Mouse (Mus musculus): ENCODE data around the gene Fam104a. TPM values are rescaled to one million over a fixed set of nuclear protein-coding genes. Genes with fewer than 3 reads are reported as not detected.

Gene Fam104a
- total and polyA plus RNA-seq, 3 experiments = 14.6 to 57.0 (median 35.3) TPM

DNA sequence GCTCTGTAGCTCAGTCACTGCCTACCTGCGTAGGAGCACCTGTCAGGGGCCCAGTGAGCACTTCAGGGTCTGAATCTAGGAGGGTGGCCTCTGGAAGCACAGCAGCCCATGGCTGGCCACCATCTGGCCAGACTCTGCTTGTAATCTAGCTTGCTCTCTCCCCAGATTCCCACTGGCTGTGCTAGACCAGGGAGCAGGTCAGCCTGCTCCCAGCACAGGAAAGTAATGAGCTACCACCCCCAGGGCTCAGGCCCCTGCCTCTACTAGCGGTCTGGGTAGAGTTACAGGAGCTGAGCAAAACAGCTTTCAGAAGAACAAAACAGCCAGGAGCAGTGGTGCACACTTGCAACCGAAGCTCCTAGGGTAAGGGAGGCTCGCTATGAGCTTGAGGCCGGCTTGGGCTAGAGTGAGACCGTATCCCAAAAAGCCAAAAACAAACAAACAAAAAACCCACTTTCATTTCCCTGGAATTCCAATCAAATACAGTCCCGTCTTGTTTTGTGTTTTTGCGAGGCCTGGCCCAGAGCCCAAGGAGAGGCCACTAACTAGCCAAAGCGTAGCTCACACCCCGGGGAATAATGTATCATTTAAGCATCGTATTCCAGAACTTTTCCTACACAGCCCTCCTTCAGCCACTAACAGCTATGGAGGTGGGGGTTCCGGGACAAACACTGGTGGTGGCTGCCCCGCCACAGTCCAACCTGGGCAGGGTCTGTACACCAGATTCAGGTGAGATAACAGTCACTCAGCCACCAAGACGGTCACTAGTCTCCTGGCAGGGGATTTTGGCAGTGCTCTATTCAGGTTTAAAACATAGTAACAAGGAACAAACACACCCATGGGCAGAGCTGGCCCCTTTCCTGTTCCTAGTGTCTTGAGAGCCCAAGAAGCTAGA lies 43.3 kb upstream of the Fam104a start:
- no peak for TF ChIP-seq USF1 (IDR thresholded peaks at IDR 0.05; ENCODE audit: low read depth, low read length)
- no peak for TF ChIP-seq ETS1 (conservative IDR thresholded peaks at IDR 0.05; ENCODE audit: low read depth, low read length)
- TF ChIP-seq ZNF384 (IDR thresholded peaks at IDR 0.05; ENCODE audit: low read depth, low read length) = no peak
- no peak for TF ChIP-seq SMC3 (IDR thresholded peaks at IDR 0.05; ENCODE audit: low read depth, low read length)
- no peak for TF ChIP-seq TBP (conservative IDR thresholded peaks at IDR 0.05; ENCODE audit: low read depth, low read length)
- TF ChIP-seq MAFK (IDR thresholded peaks at IDR 0.05; ENCODE audit: insufficient replicate concordance, low read length) = no peak
- no peak for TF ChIP-seq ZKSCAN1 (IDR thresholded peaks at IDR 0.05; ENCODE audit: borderline replicate concordance, low read depth, low read length)
- no peak for TF ChIP-seq CHD2 (IDR thresholded peaks at IDR 0.05; ENCODE audit: low read length)
- TF ChIP-seq SIN3A (IDR thresholded peaks at IDR 0.05; ENCODE audit: low read length) = no peak
- no peak for TF ChIP-seq PAX5 (IDR thresholded peaks at IDR 0.05; ENCODE audit: low read length)
- H3K79me2 ChIP-seq (replicated peaks; ENCODE audit: control insufficient read depth, extremely low read depth, insufficient read depth, poor library complexity, severe bottlenecking) = no peaks in the 10 kb centered on the region
- DNase-seq (ENCODE audit: extremely low read depth) = no peak
- H3K9me3 ChIP-seq (replicated peaks; ENCODE audit: low read length) = no peaks in the 10 kb centered on the region
- no peak overlapping the region for H3K4me3 ChIP-seq (replicated peaks in 1 of 3; ENCODE audit: low read depth in 2 of 3, low read length in 2 of 3, poor library complexity in 1 of 3)
- no peak overlapping the region for H3K9ac ChIP-seq (ENCODE audit: insufficient read depth, low read depth)
- H3K27me3 ChIP-seq (replicated peaks) = no peaks in the 10 kb centered on the region
- H3K27ac ChIP-seq (ENCODE audit: insufficient read depth, low read depth) = no peak overlapping the region
- H3K4me2 ChIP-seq (ENCODE audit: insufficient read depth, low read depth, poor library complexity, severe bottlenecking) = no peak overlapping the region
- in situ Hi-C loops (cut with MboI; ENCODE audit: low pct_ligation_motif_present, low pct_unique_long_range_greater_than_20kb, low sequenced_read_pairs) (no loop called here), dilution Hi-C loops (cut with MboI; ENCODE audit: extremely low pct_ligation_motif_present, extremely low pct_unique_long_range_greater_than_20kb, low sequenced_read_pairs) (no loop called here)
- peaks cover 6 to 30% of the 10 kb centered on the region in 2 experiments for H3K36me3 ChIP-seq (replicated peaks in 1 of 2; ENCODE audit: control insufficient read depth in 1 of 2, insufficient read depth in 1 of 2, low read length in 1 of 2)
- peaks cover 0 to 15% of the 10 kb centered on the region in 2 experiments; a peak in 2 of 4 replicates for H3K4me1 ChIP-seq (ENCODE audit: control insufficient read depth in 1 of 2, insufficient read depth in 2 of 2)

DNA sequence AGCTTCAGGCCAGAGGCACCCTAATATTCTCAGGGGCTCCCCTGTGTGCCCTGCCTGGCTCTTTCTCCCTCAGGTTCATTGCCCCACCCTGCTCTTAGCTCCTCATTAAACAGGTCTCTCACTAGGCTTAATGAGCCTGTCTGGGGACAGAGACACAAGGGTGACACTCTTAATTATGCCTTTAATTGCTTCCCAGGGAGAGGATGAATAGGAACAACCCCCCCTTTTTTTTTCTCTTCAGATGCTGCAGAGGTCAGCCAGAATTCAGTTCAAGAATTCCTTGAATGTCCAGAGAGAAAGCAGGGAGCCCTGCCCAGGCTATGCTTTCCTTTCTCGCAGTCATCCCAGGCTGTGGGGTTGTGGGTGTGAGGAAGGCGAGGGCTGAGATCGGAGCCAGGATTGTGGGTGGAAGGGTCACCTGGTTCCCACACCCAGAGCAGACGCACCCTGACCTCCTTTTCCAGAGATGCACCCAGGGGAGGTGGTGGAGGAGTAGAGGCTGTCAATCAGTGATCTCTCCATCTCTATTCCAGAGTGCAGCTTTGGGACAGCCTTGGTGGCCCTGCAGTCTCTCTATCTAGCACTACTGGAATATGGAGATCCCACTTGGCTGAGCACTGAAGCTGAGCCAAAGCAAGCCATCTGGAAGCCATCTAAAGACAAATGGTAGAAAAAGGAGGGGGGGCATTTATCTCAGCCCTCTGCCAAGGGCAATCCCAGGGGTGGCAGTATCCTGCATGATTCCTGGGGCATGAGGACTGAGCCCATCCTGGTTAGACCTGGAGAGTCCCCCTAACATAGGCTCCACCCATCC lies 41.5 kb upstream of the Fam104a start:
- dilution Hi-C loops (cut with MboI; ENCODE audit: extremely low pct_ligation_motif_present, extremely low pct_unique_long_range_greater_than_20kb, low sequenced_read_pairs) (no loop called here), in situ Hi-C loops (cut with MboI; ENCODE audit: low pct_ligation_motif_present, low pct_unique_long_range_greater_than_20kb, low sequenced_read_pairs) (no loop called here)
- TF ChIP-seq POLR2AphosphoS2 (IDR thresholded peaks at IDR 0.05; ENCODE audit: low read depth, low read length) = no peak
- TF ChIP-seq CTCF (conservative IDR thresholded peaks at IDR 0.05 in 1 of 2, IDR thresholded peaks at IDR 0.05 in 1 of 2; ENCODE audit: low read depth in 2 of 2, low read length in 2 of 2) = no peak
- no peak for TF ChIP-seq PAX5 (IDR thresholded peaks at IDR 0.05; ENCODE audit: low read length)
- TF ChIP-seq RAD21 (IDR thresholded peaks at IDR 0.05; ENCODE audit: low read depth, low read length) = no peak
- TF ChIP-seq MAFK (IDR thresholded peaks at IDR 0.05; ENCODE audit: insufficient replicate concordance, low read length) = no peak
- TF ChIP-seq MAZ (IDR thresholded peaks at IDR 0.05; ENCODE audit: low read depth, low read length) = no peak
- TF ChIP-seq TCF12 (IDR thresholded peaks at IDR 0.05; ENCODE audit: low read depth, low read length) = no peak
- no peak for TF ChIP-seq MEF2A (IDR thresholded peaks at IDR 0.05; ENCODE audit: borderline replicate concordance, low read depth, low read length)
- TF ChIP-seq SIN3A (IDR thresholded peaks at IDR 0.05; ENCODE audit: low read length) = no peak
- TF ChIP-seq USF2 (conservative IDR thresholded peaks at IDR 0.05; ENCODE audit: low read depth, low read length) = no peak
- no peak for TF ChIP-seq USF1 (IDR thresholded peaks at IDR 0.05; ENCODE audit: low read depth, low read length)
- Histone ChIP-seq H3K27ac (ENCODE audit: insufficient read depth, low read depth) (no peak overlapping the region), H3K79me2 (replicated peaks; ENCODE audit: control insufficient read depth, extremely low read depth, insufficient read depth, poor library complexity, severe bottlenecking) (no peaks in the 10 kb centered on the region), H3K4me2 (ENCODE audit: insufficient read depth, low read depth, poor library complexity, severe bottlenecking) (no peak overlapping the region), H3K4me3 (replicated peaks in 1 of 3; ENCODE audit: low read depth in 2 of 3, low read length in 2 of 3, poor library complexity in 1 of 3) (no peak overlapping the region), H3K9ac (ENCODE audit: insufficient read depth, low read depth) (no peak overlapping the region), H3K36me3 (replicated peaks in 1 of 2; ENCODE audit: control insufficient read depth in 1 of 2, insufficient read depth in 1 of 2, low read length in 1 of 2) (peaks cover 6 to 30% of the 10 kb centered on the region in 2 experiments), H3K4me1 (ENCODE audit: control insufficient read depth in 1 of 2, insufficient read depth in 2 of 2) (peaks cover 0 to 12% of the 10 kb centered on the region in 2 experiments; a peak in 2 of 4 replicates), H3K9me3 (replicated peaks; ENCODE audit: low read length) (no peaks in the 10 kb centered on the region), H3K27me3 (replicated peaks) (no peaks in the 10 kb centered on the region)
- DNase-seq (ENCODE audit: extremely low read depth) = no peak
